Mouse (Mus musculus) liver, embryonic 11.5 days (tissue): Measurements from ENCODE around the gene Mmd2. TPM values are rescaled to one million over a fixed set of nuclear protein-coding genes. Genes with fewer than 3 reads are reported as not detected.

Experiments
- ATAC-seq: fragments of 200-750 bp; cut with Nextera tagmentation; replicated peaks from 2 replicates; pipeline ENCODE4 v1.8.0; 2017; ENCODE audit warnings: moderate number of reproducible peaks, mild to moderate bottlenecking, moderate TSS enrichment, moderate library complexity; ENCODE audit not compliant: low FRiP score
- DNase-seq: peaks from one replicate; pipeline ENCODE4 v3.0.0-alpha.2; 2017; ENCODE audit warnings: low spot score
- H3K27ac ChIP-seq: fragments of 300-500 bp; sonication (generic); 2 replicates; pipeline ENCODE4 v1.5.1; 2014; ENCODE audit warnings: mild to moderate bottlenecking, low read depth, low read length, control low read depth
- H3K27me3 ChIP-seq: fragments of 300-500 bp; sonication (generic); replicated peaks from 2 replicates; pipeline ENCODE4 v1.6.1; 2014; ENCODE audit warnings: low read length, mixed read lengths; ENCODE audit not compliant: control insufficient read depth, insufficient read depth
- H3K36me3 ChIP-seq: fragments of 300-500 bp; sonication (generic); 2 replicates; pipeline ENCODE4 v1.6.1; 2014; ENCODE audit warnings: mild to moderate bottlenecking, low read length, moderate library complexity, mixed read lengths; ENCODE audit not compliant: control insufficient read depth, insufficient read depth
- H3K4me1 ChIP-seq: fragments of 300-500 bp; sonication (generic); replicated peaks from 2 replicates; pipeline ENCODE4 v1.6.1; 2014; ENCODE audit warnings: low read length, mixed read lengths; ENCODE audit not compliant: control insufficient read depth, insufficient read depth
- H3K4me2 ChIP-seq: fragments of 300-500 bp; sonication (generic); 2 replicates; pipeline ENCODE4 v1.6.1; 2014; ENCODE audit warnings: mild to moderate bottlenecking, control low read depth, moderate library complexity
- H3K4me3 ChIP-seq: fragments of 300-500 bp; sonication (generic); 2 replicates; pipeline ENCODE4 v1.5.1; 2014; ENCODE audit warnings: low read depth, low read length, control low read depth
- H3K9ac ChIP-seq: fragments of 300-500 bp; sonication (generic); 2 replicates; pipeline ENCODE4 v1.6.1; 2014; ENCODE audit warnings: low read depth, low read length, control low read depth
- H3K9me3 ChIP-seq: fragments of 300-500 bp; sonication (generic); 2 replicates; pipeline ENCODE4 v1.6.1; 2016; ENCODE audit warnings: low read length, inconsistent platforms, mixed read lengths; ENCODE audit not compliant: control insufficient read depth
- WGBS: fragments of 180-500 bp; shearing (Covaris S2); extraction: QIAGEN DNeasy Blood & Tissue Kit; methylation state at CpG from one replicate; pipeline ENCODE4 v1.1.7; 2014; 5-methylcytosine and 5-hydroxymethylcytosine counted together
- polyA plus RNA-seq: library from polyadenylated mRNA; unstranded; fragments of >200 nt; fragmentation: Nextera tagmentation; extraction: Ambion mirVana; gene quantifications from 2 replicates; pipeline ENCODE4 v1.2.1, GENCODE M21; 2014

The Mmd2 gene
- polyA plus RNA-seq, 1 experiment from 2014 or later = 20.2 TPM

- Histone ChIP-seq H3K4me3 (no peak overlapping the region), H3K4me2 (no peak overlapping the region), H3K36me3 (peaks cover 21% of the 10 kb centered on the region), H3K4me1 (no peaks in the 10 kb centered on the region; the same call in none of the 2 replicates), H3K27me3 (no peaks in the 10 kb centered on the region), H3K9me3 (no peaks in the 10 kb centered on the region), H3K27ac (0 out of 2 replicates have a peak overlapping the region, but pooled peaks have one; percentile 51), H3K9ac (no peak overlapping the region)
- DNase-seq (no peak), ATAC-seq (peak; percentile 96)
- 67% methylated on average over 5 of the region's 5 CpGs for WGBS
Observed at GRCm38 (mm10) chr5:142637823-142638222, 29.2 kb upstream of the Mmd2 start.

DNA sequence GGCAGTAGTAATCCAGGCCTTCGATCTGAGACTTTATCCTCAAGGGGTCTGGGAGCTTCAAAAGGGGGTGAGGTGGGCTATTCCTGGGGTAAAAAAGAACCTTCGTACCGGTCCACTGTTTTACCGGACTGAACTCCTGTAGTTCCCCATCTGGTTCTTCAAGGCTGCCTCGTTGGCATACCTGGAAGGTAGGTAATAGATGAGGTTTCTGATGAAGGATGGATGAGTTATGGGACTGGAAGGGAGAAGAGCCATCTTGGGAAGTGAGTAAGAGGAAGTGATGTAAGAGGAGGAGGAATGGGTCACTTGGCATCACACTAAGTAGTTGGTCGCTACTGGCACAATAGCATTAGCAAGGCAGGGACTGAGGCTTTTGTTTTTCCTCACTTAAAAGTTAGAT lies 21.6 kb upstream of the Mmd2 start:
- no peaks in the 10 kb centered on the region for H3K27me3 ChIP-seq
- H3K4me2 ChIP-seq = peak overlapping the region; percentile 90
- peaks cover 14% of the 10 kb centered on the region for H3K4me1 ChIP-seq
- H3K9ac ChIP-seq = peak overlapping the region; percentile 92
- WGBS = 10% methylated on average over 6 of the region's 6 CpGs
- H3K36me3 ChIP-seq = peaks cover 13% of the 10 kb centered on the region
- H3K27ac ChIP-seq = no peak overlapping the region; the same call in 1 of the 2 replicates
- ATAC-seq = no peak
- H3K9me3 ChIP-seq = no peaks in the 10 kb centered on the region
- peak overlapping the region; percentile 84 for H3K4me3 ChIP-seq
- no peak for DNase-seq

DNA sequence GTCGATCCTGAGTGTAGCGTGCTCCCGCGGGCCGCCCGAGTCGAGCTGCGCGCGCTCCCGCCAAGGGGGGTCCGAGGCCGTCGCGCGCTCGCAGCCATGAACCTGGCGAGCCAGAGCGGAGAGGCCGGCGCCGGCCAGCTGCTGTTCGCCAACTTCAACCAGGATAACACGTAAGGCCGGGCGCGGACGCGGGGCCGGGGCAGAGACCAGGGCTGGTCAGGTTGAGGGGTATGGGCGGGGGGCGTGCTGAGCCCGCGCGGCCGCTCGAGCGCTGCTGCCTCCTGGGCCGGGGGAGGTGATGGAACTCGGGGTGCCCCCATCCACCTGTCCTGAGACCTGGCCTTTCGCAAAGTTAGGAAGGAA lies 21.0 kb upstream of the Mmd2 start:
- WGBS = under 1% methylated on average over 40 of the region's 41 CpGs
- peak overlapping the region; percentile 92 for H3K9ac ChIP-seq
- H3K27ac ChIP-seq = peak overlapping the region; percentile 70
- peak overlapping the region; percentile 90 for H3K4me2 ChIP-seq
- ATAC-seq (no peak), DNase-seq (no peak)
- H3K4me1 ChIP-seq = peaks cover 14% of the 10 kb centered on the region
- H3K36me3 ChIP-seq = peaks cover 13% of the 10 kb centered on the region
- no peaks in the 10 kb centered on the region for H3K9me3 ChIP-seq
- H3K4me3 ChIP-seq = peak overlapping the region; percentile 84
- no peaks in the 10 kb centered on the region for H3K27me3 ChIP-seq

- Histone ChIP-seq H3K27ac (peak overlapping the region; percentile 93), H3K4me3 (peak overlapping the region; percentile 84), H3K36me3 (peaks cover 10% of the 10 kb centered on the region), H3K4me1 (peaks cover 14% of the 10 kb centered on the region), H3K27me3 (no peaks in the 10 kb centered on the region), H3K4me2 (peak overlapping the region; percentile 90), H3K9me3 (no peaks in the 10 kb centered on the region), H3K9ac (peak overlapping the region; percentile 92)
- DNase-seq (peak; percentile 96), ATAC-seq (peak; percentile 97)
- under 1% methylated on average over 69 of the region's 69 CpGs for WGBS
Observed at GRCm38 (mm10) chr5:142628726-142629662, 20.4 kb upstream of the Mmd2 start.

DNA sequence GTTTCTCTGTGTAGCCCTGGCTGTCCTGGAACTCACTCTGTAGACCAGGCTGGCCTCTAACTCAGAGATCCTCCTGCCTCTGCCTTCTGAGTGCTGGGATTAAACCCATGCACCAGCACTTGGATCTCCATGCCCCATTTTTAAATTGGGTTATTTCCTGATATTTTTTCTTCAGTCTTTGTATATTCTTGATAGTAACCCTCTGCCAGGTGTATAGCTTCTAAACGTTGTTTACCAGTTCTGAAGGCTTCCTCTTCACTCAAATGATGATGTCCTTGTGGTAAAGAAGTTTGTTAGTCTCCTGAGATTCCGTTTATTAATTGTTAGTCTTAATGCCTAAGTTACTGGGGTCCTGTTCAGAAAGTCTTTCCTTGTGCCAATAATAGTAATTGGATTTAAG lies 18.8 kb upstream of the Mmd2 start, which contains the start of gene Wipi2:
Wipi2 (plus strand) TSS at position 301 of the 400 bp plus-strand sequence.
- Histone ChIP-seq H3K9me3 (no peaks in the 10 kb centered on the region), H3K36me3 (no peaks in the 10 kb centered on the region), H3K9ac (peak within 1 kb of the TSS; percentile 92), H3K4me1 (peaks cover 14% of the 10 kb centered on the region), H3K4me3 (peak within 1 kb of the TSS; percentile 84), H3K4me2 (peak within 1 kb of the TSS; percentile 90), H3K27ac (peak within 1 kb of the TSS; percentile 93; the same call in 1 of the 2 replicates), H3K27me3 (no peaks in the 10 kb centered on the region)
- WGBS = 86% methylated on average over 2 of the region's 2 CpGs
- ATAC-seq = no peak
- no peak for DNase-seq

- Histone ChIP-seq H3K4me2 (no peak overlapping the region), H3K4me1 (peaks cover 2% of the 10 kb centered on the region; the same call in 1 of the 2 replicates), H3K9me3 (no peaks in the 10 kb centered on the region), H3K27me3 (no peaks in the 10 kb centered on the region), H3K36me3 (no peaks in the 10 kb centered on the region), H3K4me3 (no peak overlapping the region), H3K27ac (no peak overlapping the region), H3K9ac (no peak overlapping the region)
- WGBS = 87% methylated on average over 7 of the region's 7 CpGs
- no peak for DNase-seq
- no peak for ATAC-seq
Observed at GRCm38 (mm10) chr5:142623080-142623479, 14.5 kb upstream of the Mmd2 start.

DNA sequence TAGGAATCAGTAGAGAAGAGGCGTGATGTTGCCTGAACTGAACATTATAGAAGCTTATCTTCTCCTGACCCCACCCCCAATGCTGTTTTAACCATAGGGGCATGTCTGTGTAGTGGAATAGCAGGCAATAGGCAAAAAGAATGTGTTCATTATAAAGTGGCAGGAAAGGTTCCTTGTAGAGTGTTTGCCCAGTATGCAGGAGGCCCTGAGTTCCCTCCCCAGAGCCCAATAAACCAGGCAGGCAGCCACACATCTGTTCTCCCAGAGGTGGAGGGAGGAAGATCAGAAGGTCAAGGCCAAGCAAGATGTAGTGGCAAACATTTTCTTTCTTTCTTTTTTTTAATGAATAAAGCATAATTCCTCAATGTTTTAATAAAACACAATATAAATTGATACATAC lies 13.5 kb upstream of the Mmd2 start:
- no peaks in the 10 kb centered on the region for H3K36me3 ChIP-seq
- no peak for ATAC-seq
- H3K9me3 ChIP-seq = no peaks in the 10 kb centered on the region
- 58% methylated on average over 1 of the region's 1 CpGs for WGBS
- DNase-seq = no peak
- H3K27ac ChIP-seq = no peak overlapping the region
- H3K4me2 ChIP-seq = no peak overlapping the region
- no peak overlapping the region for H3K9ac ChIP-seq
- no peaks in the 10 kb centered on the region for H3K27me3 ChIP-seq
- H3K4me1 ChIP-seq = no peaks in the 10 kb centered on the region
- H3K4me3 ChIP-seq = no peak overlapping the region

DNA sequence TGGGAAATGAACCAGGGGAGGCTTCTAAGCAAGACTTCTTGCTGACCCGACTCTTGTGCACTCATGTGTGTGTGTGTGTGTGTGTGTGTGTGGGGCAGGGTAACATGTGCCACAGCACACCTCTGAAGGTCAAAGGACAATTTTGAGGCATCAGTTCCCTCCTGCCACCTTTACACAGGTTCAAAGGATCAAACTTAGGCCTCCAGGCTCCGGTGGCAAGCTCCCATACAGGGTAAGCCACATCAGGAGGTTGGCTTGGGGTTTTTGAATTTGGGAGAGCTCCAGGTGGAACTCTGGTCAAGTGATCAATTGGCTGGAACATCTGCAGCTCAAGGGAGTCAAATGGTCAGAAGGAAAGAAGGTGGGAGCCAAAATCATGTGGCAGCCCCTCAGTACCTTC lies 12.8 kb upstream of the Mmd2 start:
- DNase-seq (no peak), ATAC-seq (no peak)
- Histone ChIP-seq H3K27ac (no peak overlapping the region), H3K36me3 (no peaks in the 10 kb centered on the region), H3K4me2 (no peak overlapping the region), H3K9me3 (no peaks in the 10 kb centered on the region), H3K4me1 (no peaks in the 10 kb centered on the region), H3K4me3 (no peak overlapping the region), H3K27me3 (no peaks in the 10 kb centered on the region), H3K9ac (no peak overlapping the region)
- WGBS = 70% methylated on average over 2 of the region's 2 CpGs

DNA sequence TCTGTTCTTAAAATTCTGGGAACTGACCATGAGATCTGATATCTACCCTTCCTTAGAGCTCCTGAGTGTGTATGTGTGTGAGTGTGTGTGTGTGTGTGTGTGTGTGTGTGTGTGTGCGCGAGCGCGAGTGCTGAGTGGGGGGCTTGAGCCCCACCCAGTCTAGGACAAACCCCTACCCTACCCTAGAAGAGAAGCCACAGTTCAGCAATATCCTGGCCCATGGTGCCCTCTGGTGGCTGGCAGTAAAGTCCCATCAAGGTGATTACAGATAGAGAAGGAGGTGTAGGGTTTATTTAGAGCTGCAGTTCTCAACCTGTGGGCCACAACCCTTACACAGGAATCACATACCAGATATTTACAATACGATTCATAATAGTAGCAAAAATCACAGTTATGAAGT lies 11.3 kb upstream of the Mmd2 start:
- Histone ChIP-seq H3K27me3 (no peaks in the 10 kb centered on the region), H3K9ac (no peak overlapping the region), H3K4me3 (no peak overlapping the region), H3K9me3 (no peaks in the 10 kb centered on the region), H3K27ac (no peak overlapping the region), H3K36me3 (no peaks in the 10 kb centered on the region), H3K4me1 (no peaks in the 10 kb centered on the region), H3K4me2 (no peak overlapping the region)
- DNase-seq (no peak), ATAC-seq (no peak)
- 25% methylated on average over 5 of the region's 5 CpGs for WGBS
